Mouse (Mus musculus) lung, embryonic 15.5 days (tissue): ENCODE measurements around the gene Prtg. TPM values are rescaled to one million over a fixed set of nuclear protein-coding genes. Genes with fewer than 3 reads are reported as not detected.

Source experiments
- polyA plus RNA-seq: library from polyadenylated mRNA; unstranded; fragments of >200 nt; fragmentation: Nextera tagmentation; extraction: Ambion mirVana; gene quantifications from 2 replicates; pipeline ENCODE4 v1.2.1, GENCODE M21; 2015

Prtg gene
- polyA plus RNA-seq, 1 experiment from 2014 or later = 0.50 TPM

Other genes with a start within 250 kb of the Prtg start
- 660 and 677 TPM in 2 replicates for gene Nedd4, start 144.5 kb upstream of the Prtg start, polyA plus RNA-seq
- gene Pygo1, start 118.8 kb downstream of the Prtg start, polyA plus RNA-seq = 3.6 and 4.1 TPM in 2 replicates
- gene Dyx1c1, start 151.9 kb downstream of the Prtg start, polyA plus RNA-seq = 1.2 and 1.6 TPM in 2 replicates
- gene Gm44503, start 152.0 kb downstream of the Prtg start, polyA plus RNA-seq = not detected in 2 replicates
- 19.7 and 20.6 TPM in 2 replicates for gene Ccpg1os, start 178.5 kb downstream of the Prtg start, polyA plus RNA-seq
- 28.7 and 31.3 TPM in 2 replicates for gene Ccpg1, start 178.6 kb downstream of the Prtg start, polyA plus RNA-seq
- 9.5 and 12.7 TPM in 2 replicates for gene Pigb, start 233.5 kb downstream of the Prtg start, polyA plus RNA-seq
- gene Rab27a, start 238.0 kb downstream of the Prtg start, polyA plus RNA-seq = 8.8 and 10.1 TPM in 2 replicates